9 mouse cellular contexts compared by ENCODE assay signal in the genomic region with DNA sequence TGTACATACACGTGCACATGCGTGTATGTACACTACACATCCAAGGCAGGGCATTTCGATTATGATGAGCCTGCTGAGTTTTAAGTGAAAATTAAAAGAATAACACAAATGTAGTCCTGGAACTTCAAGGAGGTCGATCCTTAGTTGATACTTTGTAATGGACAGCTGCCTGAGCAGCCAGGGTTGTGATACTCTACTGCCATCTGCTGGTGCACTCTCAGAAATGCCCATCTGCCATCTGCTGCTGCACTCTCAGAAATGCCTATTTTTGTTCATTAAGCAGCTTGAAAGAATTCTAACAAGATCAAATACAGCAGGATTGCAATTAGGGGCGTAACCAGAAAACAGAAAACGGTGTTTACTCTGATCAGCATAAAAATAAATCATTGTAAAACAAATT.
DNase-seq lines count a peak whose midpoint lies in the region; ATAC-seq and TF ChIP-seq lines count a peak whose summit lies in the region.
"Had no signal": no experiment of that assay in that cellular context is flagged by ENCODE, and none has a peak within 500 bp of the region (broad histone marks: within the 10 kb centered on the region; RNA-seq: fewer than 3 reads in every experiment).

No protein-coding gene starts in this region.

- TF ChIP-seq CTCF in spleen, adult 2 months (IDR thresholded peaks at IDR 0.05; ENCODE audit: extremely low read depth, insufficient read depth, insufficient read length, insufficient replicate concordance): peak; percentile 6; the same call in 1 of the 2 replicates
- peak; percentile 79 for TF ChIP-seq CTCF in kidney, postnatal 0 days (IDR thresholded peaks at IDR 0.05; ENCODE audit: low read depth)
- TF ChIP-seq CTCF in lung, embryonic 14.5 days (IDR thresholded peaks at IDR 0.05; ENCODE audit: low read depth): peak; percentile 76

- no peaks in the 10 kb centered on the region for H3K36me3 ChIP-seq in spleen, adult 2 months (ENCODE audit: control insufficient read depth, insufficient read depth, low read length)
- no peaks in the 10 kb centered on the region for H3K36me3 ChIP-seq in forebrain, embryonic 12.5 days (replicated peaks)
- no peaks in the 10 kb centered on the region for H3K36me3 ChIP-seq in kidney, postnatal 0 days (ENCODE audit: insufficient read depth, low read length)
- no peaks in the 10 kb centered on the region for H3K36me3 ChIP-seq in lung, embryonic 14.5 days (ENCODE audit: insufficient read depth)
- H3K36me3 ChIP-seq: heart, embryonic 13.5 days had no signal

- no peak overlapping the region for H3K27ac ChIP-seq in spleen, adult 2 months (ENCODE audit: insufficient read depth, low read length)
- H3K27ac ChIP-seq in forebrain, embryonic 12.5 days: no peak overlapping the region
- no peak overlapping the region for H3K27ac ChIP-seq in kidney, postnatal 0 days
- H3K27ac ChIP-seq in lung, embryonic 14.5 days (ENCODE audit: low read depth): no peak overlapping the region
- H3K27ac ChIP-seq: heart, embryonic 13.5 days had no signal

- no peaks in the 10 kb centered on the region for H3K27me3 ChIP-seq in spleen, adult 2 months (ENCODE audit: control insufficient read depth, insufficient read depth, low read length)
- no peaks in the 10 kb centered on the region for H3K27me3 ChIP-seq in forebrain, embryonic 12.5 days
- no peaks in the 10 kb centered on the region for H3K27me3 ChIP-seq in kidney, postnatal 0 days (ENCODE audit: insufficient read depth, low read length)
- no peaks in the 10 kb centered on the region for H3K27me3 ChIP-seq in lung, embryonic 14.5 days (ENCODE audit: insufficient read depth, low read length)
- H3K27me3 ChIP-seq: heart, embryonic 13.5 days had no signal

- ATAC-seq in forebrain, embryonic 12.5 days (ENCODE audit: low FRiP score): peak; percentile 64; the same call in 1 of the 2 replicates
- ATAC-seq in kidney, postnatal 0 days (replicated peaks; ENCODE audit: low FRiP score, low read depth): no peak
- ATAC-seq in lung, embryonic 14.5 days (ENCODE audit: insufficient read depth): no peak

- no peak overlapping the region for H3K9ac ChIP-seq in forebrain, embryonic 12.5 days
- H3K9ac ChIP-seq in kidney, postnatal 0 days (ENCODE audit: low read depth, low read length): no peak overlapping the region
- no peak overlapping the region for H3K9ac ChIP-seq in lung, embryonic 14.5 days
- H3K9ac ChIP-seq: heart, embryonic 13.5 days had no signal

- TF ChIP-seq POLR2A in spleen, adult 2 months (IDR thresholded peaks at IDR 0.05; ENCODE audit: low read depth, low read length): no peak

- H3K4me3 ChIP-seq in spleen, adult 2 months (ENCODE audit: extremely low read depth, insufficient read depth, insufficient read length): no peak overlapping the region
- no peak overlapping the region for H3K4me3 ChIP-seq in forebrain, embryonic 12.5 days (replicated peaks)
- H3K4me3 ChIP-seq in kidney, postnatal 0 days (replicated peaks; ENCODE audit: low read depth, low read length): no peak overlapping the region
- H3K4me3 ChIP-seq in lung, embryonic 14.5 days (ENCODE audit: low read depth, low read length): no peak overlapping the region
- H3K4me3 ChIP-seq: heart, embryonic 13.5 days had no signal

- no peaks in the 10 kb centered on the region for H3K9me3 ChIP-seq in forebrain, embryonic 12.5 days
- no peaks in the 10 kb centered on the region for H3K9me3 ChIP-seq in kidney, postnatal 0 days (replicated peaks; ENCODE audit: low read length)
- H3K9me3 ChIP-seq in lung, embryonic 14.5 days (ENCODE audit: low read depth, low read length): no peaks in the 10 kb centered on the region
- H3K9me3 ChIP-seq: heart, embryonic 13.5 days had no signal

- DNase-seq in spleen, adult 2 months (ENCODE audit: low read depth in 1 of 2, low spot score in 2 of 2): no peak
- no peak for DNase-seq in spleen, postnatal 36 days (ENCODE audit: low spot score in 2 of 2)
- DNase-seq in adrenal gland, postnatal 36 days: peak; percentile 12 to 41
- peak; percentile 59 for DNase-seq in kidney, postnatal 0 days (ENCODE audit: low spot score)
- DNase-seq in lung, embryonic 14.5 days: peak; percentile 76
- DNase-seq in right cerebral cortex, postnatal 14 days: peak; percentile 35
- no peak for DNase-seq in thymus, postnatal 10 days (ENCODE audit: low spot score in 2 of 2)

- no peak overlapping the region for H3K4me2 ChIP-seq in forebrain, embryonic 12.5 days
- H3K4me2 ChIP-seq in kidney, postnatal 0 days (ENCODE audit: low read length): no peak overlapping the region
- no peak overlapping the region for H3K4me2 ChIP-seq in lung, embryonic 14.5 days
- H3K4me2 ChIP-seq: heart, embryonic 13.5 days had no signal

- WGBS in spleen, adult 2 months: 39% methylated on average over 6 of the region's 6 CpGs
- 27% methylated on average over 6 of the region's 6 CpGs for WGBS in forebrain, embryonic 12.5 days
- WGBS in kidney, postnatal 0 days: 34% methylated on average over 6 of the region's 6 CpGs
- 17% methylated on average over 6 of the region's 6 CpGs for WGBS in lung, embryonic 14.5 days

- no peaks in the 10 kb centered on the region for H3K4me1 ChIP-seq in spleen, adult 2 months (ENCODE audit: control insufficient read depth, insufficient read depth, insufficient read length)
- no peaks in the 10 kb centered on the region for H3K4me1 ChIP-seq in forebrain, embryonic 12.5 days
- no peaks in the 10 kb centered on the region for H3K4me1 ChIP-seq in kidney, postnatal 0 days (replicated peaks; ENCODE audit: insufficient read depth, low read length)
- no peaks in the 10 kb centered on the region for H3K4me1 ChIP-seq in lung, embryonic 14.5 days (ENCODE audit: insufficient read depth)
- H3K4me1 ChIP-seq: heart, embryonic 13.5 days had no signal

Comparison
In these comparisons a context has a peak if more than half of its experiments do, and no peak if none do; other contexts are left out.
1. DNase-seq: peak in adrenal gland, postnatal 36 days (2 of 2), kidney, postnatal 0 days (single experiment), lung, embryonic 14.5 days (single experiment) and right cerebral cortex, postnatal 14 days (single experiment); none in spleen, adult 2 months (0 of 2), spleen, postnatal 36 days (0 of 2) and thymus, postnatal 10 days (0 of 2).
2. CTCF ChIP-seq: peak in every context shown above with its lines; median percentile 79 in kidney, postnatal 0 days; 76 in lung, embryonic 14.5 days; 6 in spleen, adult 2 months.